Mouse (Mus musculus): Measurements from ENCODE around the gene Rfc5. TPM values are rescaled to one million over a fixed set of nuclear protein-coding genes. Genes with fewer than 3 reads are reported as not detected.
"Not testable (repeated sequence)": the region's sequence is repeated elsewhere in the genome, so short reads cannot be mapped to it uniquely, and the experiment has no call there.

The Rfc5 gene
- polyA plus RNA-seq, 1 experiment from 2014 or later = 47.8 TPM

DNA sequence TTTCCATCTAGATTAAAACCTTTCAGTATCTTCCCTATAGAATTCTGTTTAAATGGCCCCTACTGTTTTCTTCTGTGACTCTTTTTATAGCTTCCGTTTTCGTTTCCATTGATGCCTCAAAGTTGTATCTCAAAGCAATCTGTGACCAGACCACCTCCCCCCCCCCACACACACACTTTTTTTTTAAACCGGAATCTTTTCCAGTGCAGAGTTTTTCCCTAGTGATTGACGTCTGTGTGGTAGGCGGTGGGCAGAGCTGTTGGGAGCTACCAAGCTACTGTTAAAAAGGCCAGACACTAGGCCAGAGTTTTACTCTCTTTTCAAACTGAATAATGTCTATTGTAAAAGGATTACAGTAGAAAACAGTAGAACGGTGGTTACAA lies 30.6 kb downstream of the Rfc5 start:
- H3K27ac ChIP-seq = peak overlapping the region; percentile 90
- H3K9me3 ChIP-seq = no peaks in the 10 kb centered on the region
- H3K27me3 ChIP-seq = no peaks in the 10 kb centered on the region
- peaks cover 2% of the 10 kb centered on the region for H3K36me3 ChIP-seq
- WGBS = 11% methylated on average over 6 of the region's 6 CpGs
- peak overlapping the region; percentile 97 for H3K9ac ChIP-seq (replicated peaks)
- H3K4me1 ChIP-seq (replicated peaks) = peaks cover 64% of the 10 kb centered on the region
- peak overlapping the region; percentile 93 for H3K4me2 ChIP-seq (replicated peaks)
- H3K4me3 ChIP-seq (replicated peaks) = peak overlapping the region; percentile 83
- ATAC-seq = no peak

DNA sequence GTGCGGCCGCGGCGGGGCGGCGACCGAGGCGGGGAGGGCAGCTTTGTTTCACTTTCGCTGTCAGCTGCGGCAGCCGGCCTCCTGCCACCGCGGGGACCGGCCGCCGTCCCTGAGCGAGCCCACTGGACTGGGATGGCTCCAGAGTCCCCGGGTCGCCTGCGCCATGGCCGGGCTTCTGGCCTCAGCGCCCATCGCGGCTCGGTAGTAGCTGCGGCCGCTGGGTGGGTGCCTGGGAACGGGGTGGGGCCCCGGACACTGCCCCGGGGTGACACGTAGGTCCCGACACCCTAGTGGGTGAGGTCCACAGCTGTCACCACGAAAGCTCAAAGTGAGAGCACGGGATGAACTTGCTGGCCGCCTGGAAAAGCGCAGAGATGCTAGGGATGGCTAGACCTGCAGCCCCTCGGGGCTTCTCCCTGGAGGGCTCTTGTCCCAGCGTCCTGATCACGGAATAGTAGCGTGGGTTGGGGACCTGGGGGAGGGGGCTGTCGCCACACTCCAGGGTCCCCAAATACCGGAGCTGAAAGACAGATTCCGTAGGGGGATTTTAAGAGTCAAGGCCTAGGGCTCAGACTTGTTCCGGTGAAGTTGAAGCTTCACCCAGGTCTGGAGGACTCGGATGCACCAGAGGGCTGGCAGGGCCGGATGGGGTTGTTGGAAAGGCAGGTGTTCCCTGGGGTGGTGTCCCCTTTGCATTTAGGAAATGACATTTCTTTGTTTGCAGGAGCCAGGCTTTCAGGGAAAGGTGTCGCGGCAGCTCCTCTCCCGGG lies 31.2 kb downstream of the Rfc5 start:
- Histone ChIP-seq H3K9ac (replicated peaks) (peak overlapping the region; percentile 97), H3K36me3 (no peaks in the 10 kb centered on the region), H3K4me3 (replicated peaks) (peak overlapping the region; percentile 83), H3K27ac (peak overlapping the region; percentile 90), H3K4me1 (replicated peaks) (peaks cover 59% of the 10 kb centered on the region), H3K9me3 (no peaks in the 10 kb centered on the region), H3K4me2 (replicated peaks) (peak overlapping the region; percentile 93), H3K27me3 (no peaks in the 10 kb centered on the region)
- ATAC-seq = peak; percentile 78
- under 1% methylated on average over 49 of the region's 49 CpGs for WGBS

DNA sequence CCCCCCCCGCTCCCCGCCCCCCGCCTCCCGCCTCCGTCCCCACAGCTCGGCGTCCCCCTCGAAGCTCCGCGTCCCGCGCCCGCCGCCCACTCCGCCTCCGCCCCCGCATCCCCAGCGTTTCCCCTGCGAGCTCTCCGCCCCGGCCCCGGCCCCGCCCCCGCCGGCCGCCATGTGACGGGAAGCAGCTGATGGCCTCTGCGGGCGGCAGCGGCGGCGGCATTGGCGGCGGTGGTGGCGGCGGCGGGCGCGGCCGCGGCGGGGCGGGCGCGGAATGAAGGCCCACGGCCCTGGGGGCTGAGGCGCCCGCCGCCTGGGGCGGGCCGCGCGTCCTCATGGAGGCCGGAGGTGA lies 31.7 kb downstream of the Rfc5 start, which contains the start of gene Wsb2:
Gene Wsb2 (plus strand): TSS at position 176 of the 349 bp plus-strand sequence.
- H3K9ac ChIP-seq (replicated peaks) = peak within 1 kb of the TSS; percentile 97
- 0% methylated on average over 5 of the region's 54 CpGs for WGBS
- ATAC-seq = peak; percentile 84
- peak within 1 kb of the TSS; percentile 90 for H3K27ac ChIP-seq
- H3K4me3 ChIP-seq (replicated peaks) = peak within 1 kb of the TSS; percentile 83
- H3K9me3 ChIP-seq = no peaks in the 10 kb centered on the region
- H3K4me2 ChIP-seq (replicated peaks) = peak within 1 kb of the TSS; percentile 93
- H3K4me1 ChIP-seq (replicated peaks) = peaks cover 57% of the 10 kb centered on the region
- H3K36me3 ChIP-seq = no peaks in the 10 kb centered on the region
- H3K27me3 ChIP-seq = no peaks in the 10 kb centered on the region

DNA sequence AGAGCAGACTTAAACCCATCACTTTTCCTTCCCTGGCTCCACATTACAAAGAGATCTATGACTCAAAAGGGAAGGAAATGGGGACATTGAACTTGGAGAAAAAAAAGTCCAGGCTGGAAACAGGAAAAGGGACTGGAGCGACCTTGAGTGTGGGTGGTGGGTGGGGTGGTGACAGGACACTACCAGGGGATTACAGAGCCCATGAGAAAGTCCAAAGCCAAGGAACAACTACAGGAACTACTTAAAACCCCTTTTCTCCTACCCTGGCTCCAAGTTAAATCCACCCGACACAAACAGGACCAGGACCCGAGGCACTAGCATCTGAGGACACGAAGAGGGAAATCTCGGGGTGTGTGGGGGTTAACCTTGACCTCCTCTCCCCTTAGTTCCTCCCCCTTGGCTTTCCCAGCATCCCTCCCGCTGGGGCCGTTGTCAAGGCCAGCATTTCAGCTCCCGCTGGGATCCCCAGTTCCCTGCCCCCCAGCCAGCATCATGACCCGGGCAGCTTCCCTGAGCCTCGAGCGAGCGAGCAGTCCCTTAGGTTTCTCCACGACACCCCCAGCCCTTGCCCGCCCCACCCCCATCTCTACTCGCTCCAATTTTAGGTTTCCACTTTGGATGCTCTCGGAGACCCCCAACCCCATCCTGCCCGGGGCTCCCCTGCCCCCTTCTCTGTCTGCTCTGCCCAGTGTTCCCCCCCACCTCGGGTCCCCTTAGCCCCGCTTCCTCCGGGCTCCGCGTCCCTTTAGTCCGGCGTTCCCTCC lies 32.3 kb downstream of the Rfc5 start:
- ATAC-seq = peak; percentile 72
- WGBS = 0% methylated on average over 19 of the region's 24 CpGs

DNA sequence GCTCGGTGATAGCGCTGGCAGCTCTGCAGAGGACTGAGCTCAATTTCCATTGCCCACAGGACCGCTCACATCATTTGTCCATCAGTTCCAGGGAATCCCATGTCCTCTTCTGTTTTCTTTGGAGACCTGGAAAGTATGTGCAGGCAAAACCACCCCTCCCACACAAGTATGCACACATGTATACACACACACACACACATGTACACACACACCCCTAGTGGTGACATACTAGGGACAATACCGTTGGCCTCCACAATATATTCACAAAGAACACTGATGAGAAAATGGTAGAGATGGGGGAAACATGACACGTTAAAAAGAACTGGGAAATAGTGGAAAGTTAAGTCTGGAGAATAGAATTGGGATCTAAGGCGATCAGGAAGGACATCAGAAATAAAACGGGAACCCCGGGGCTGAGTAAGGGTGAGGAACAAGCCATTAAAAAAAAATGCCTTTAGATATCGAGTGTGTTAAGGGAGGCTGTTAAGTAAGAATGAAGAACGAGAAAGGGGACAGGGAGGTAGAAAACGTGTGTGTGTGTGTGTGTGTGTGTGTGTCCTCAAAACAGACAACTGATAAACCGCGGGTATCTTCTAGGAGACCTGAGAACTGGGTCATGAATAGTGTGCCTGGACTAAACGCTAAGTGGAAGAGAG lies 33.1 kb downstream of the Rfc5 start:
- Histone ChIP-seq H3K9me3 (no peaks in the 10 kb centered on the region), H3K36me3 (no peaks in the 10 kb centered on the region), H3K4me3 (replicated peaks) (peak overlapping the region; percentile 83), H3K9ac (replicated peaks) (no peak overlapping the region), H3K4me1 (replicated peaks) (peaks cover 44% of the 10 kb centered on the region), H3K27ac (peak overlapping the region; percentile 90; the same call in 1 of the 2 replicates), H3K27me3 (no peaks in the 10 kb centered on the region), H3K4me2 (replicated peaks) (peak overlapping the region; percentile 93)
- 56% methylated on average over 14 of the region's 14 CpGs for WGBS
- no peak for ATAC-seq

More for the DNA sequence above, 32.3 kb downstream of the Rfc5 start:
- Histone ChIP-seq H3K36me3 (no peaks in the 10 kb centered on the region), H3K4me1 (replicated peaks) (peaks cover 51% of the 10 kb centered on the region), H3K4me3 (replicated peaks) (peak overlapping the region; percentile 83), H3K27me3 (no peaks in the 10 kb centered on the region), H3K9ac (replicated peaks) (peak overlapping the region; percentile 97), H3K4me2 (replicated peaks) (peak overlapping the region; percentile 93), H3K9me3 (no peaks in the 10 kb centered on the region), H3K27ac (peak overlapping the region; percentile 90)

DNA sequence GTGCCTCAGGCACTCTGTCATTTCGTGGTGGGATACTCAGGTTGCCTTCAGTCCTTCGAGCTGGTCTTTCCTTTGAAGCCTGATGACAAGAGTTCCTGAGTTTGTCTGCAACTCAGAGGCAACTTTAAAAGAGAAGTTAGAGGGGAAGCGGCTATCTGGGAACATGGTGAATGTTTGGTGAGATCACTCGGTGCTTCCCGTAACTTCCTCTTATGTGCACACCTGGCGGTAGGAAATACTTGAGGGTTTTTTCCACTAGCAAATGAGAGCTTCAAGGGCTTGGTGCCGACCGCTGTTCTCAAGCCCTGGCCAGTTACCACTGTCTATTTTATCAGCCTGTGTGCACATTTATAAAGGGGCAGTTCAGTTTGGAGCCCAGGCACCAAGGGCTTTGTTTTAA lies 34.7 kb downstream of the Rfc5 start:
- no peak overlapping the region for H3K27ac ChIP-seq
- no peak for ATAC-seq

DNA sequence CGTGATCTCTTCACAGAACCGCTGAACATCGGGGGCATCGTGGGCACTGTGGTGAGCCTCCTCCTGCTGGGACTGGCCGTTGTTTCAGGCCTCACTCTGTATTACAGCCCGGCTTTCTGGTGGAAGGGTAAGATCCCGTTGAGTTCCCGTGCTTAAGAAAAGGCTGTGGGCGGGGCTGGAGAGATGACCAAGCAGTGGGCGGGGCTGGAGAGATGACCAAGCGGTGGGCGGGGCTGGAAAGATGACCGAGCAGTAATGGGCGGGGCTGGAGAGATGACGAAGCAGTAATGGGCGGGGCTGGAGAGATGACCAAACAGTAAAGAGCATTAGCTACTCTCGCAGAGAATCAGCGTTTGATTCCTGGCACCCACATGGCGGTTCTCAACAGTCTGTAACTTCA lies 40.6 kb downstream of the Rfc5 start:
- Histone ChIP-seq H3K27me3 (no peaks in the 10 kb centered on the region), H3K4me3 (replicated peaks) (no peak overlapping the region), H3K4me1 (replicated peaks) (no peaks in the 10 kb centered on the region), H3K27ac (no peak overlapping the region), H3K9me3 (no peaks in the 10 kb centered on the region), H3K36me3 (no peaks in the 10 kb centered on the region), H3K9ac (replicated peaks) (no peak overlapping the region), H3K4me2 (replicated peaks) (peak overlapping the region; percentile 27)
- ATAC-seq = peak; percentile 68
- 25% methylated on average over 19 of the region's 19 CpGs for WGBS

More for the DNA sequence above, 34.7 kb downstream of the Rfc5 start:
- Histone ChIP-seq H3K9ac (replicated peaks) (no peak overlapping the region), H3K9me3 (no peaks in the 10 kb centered on the region), H3K4me3 (replicated peaks) (no peak overlapping the region), H3K36me3 (no peaks in the 10 kb centered on the region), H3K4me1 (replicated peaks) (peaks cover 28% of the 10 kb centered on the region), H3K4me2 (replicated peaks) (no peak overlapping the region), H3K27me3 (no peaks in the 10 kb centered on the region)
- WGBS = 84% methylated on average over 8 of the region's 8 CpGs

DNA sequence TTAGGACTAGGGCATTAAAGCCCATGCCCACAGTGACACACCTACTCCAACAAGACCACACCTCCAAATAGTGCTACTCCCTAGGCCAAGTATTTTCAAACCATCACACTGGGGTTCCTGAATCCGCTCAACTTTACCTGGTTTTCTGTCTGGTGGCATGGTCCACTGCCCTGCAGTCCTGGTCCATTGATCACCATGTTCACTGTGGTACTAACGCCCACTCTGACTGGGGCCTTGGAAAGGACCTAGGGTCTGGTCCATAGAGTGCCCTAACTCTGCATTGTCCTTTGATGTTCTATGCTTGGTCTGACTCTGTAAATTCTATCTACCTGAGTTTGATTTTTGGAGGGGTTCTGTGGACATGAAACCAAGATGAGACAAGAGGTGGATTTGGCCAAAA lies 41.0 kb downstream of the Rfc5 start:
- Histone ChIP-seq H3K4me3 (replicated peaks) (no peak overlapping the region), H3K4me1 (replicated peaks) (no peaks in the 10 kb centered on the region), H3K36me3 (no peaks in the 10 kb centered on the region), H3K4me2 (replicated peaks) (peak overlapping the region; percentile 27), H3K9me3 (no peaks in the 10 kb centered on the region), H3K27me3 (no peaks in the 10 kb centered on the region), H3K9ac (replicated peaks) (no peak overlapping the region), H3K27ac (no peak overlapping the region)
- no peak; the same call in 1 of the 2 replicates for ATAC-seq
- WGBS = 89% methylated on average over 2 of the region's 2 CpGs

DNA sequence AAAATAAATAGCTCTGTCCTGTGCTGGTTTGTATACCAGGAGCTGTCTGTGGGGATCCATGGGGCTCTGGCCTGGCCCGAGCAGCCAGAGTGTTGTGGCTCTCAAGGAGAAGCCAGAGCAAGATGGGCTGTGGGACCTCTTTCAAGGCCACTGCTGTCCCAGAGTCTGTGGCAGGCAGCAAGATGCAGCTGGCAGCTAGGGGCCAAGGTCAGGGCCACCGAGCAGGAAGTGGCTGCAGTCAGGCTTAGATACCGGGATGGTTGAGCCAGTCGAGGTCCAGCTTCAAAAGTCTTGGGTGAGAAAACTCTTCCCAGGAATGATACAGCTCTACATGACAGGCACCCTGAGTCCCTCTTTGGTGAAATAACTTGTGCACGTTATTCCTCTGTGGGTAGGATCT lies 41.8 kb downstream of the Rfc5 start:
- H3K27ac ChIP-seq = no peak overlapping the region
- 89% methylated on average over 5 of the region's 5 CpGs for WGBS
- no peak for ATAC-seq

DNA sequence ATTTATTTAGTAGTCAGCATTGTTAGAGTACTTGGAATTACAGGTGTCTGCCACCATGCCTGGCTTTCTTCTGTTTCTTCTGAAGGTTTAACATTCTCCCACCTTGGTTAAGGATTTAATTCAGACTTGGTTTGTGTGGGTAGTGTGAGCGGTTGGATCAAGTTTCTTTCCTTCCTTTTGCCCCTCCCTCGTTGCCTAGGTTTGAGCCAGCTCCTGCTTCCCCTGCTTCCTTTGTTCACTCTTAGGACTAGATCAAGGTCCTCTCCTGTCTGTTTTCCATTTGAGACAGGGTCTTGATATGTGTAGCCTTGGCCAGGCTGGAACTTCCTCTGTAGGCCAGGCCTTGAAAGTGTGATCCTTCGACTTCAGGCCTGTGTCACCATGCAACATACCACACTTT lies 42.6 kb downstream of the Rfc5 start:
- no peak overlapping the region for H3K4me3 ChIP-seq (replicated peaks)
- H3K9me3 ChIP-seq = no peaks in the 10 kb centered on the region
- no peak overlapping the region for H3K27ac ChIP-seq
- no peaks in the 10 kb centered on the region for H3K27me3 ChIP-seq
- H3K9ac ChIP-seq (replicated peaks) = no peak overlapping the region
- H3K36me3 ChIP-seq = no peaks in the 10 kb centered on the region
- H3K4me1 ChIP-seq (replicated peaks) = no peaks in the 10 kb centered on the region
- H3K4me2 ChIP-seq (replicated peaks) = no peak overlapping the region
- WGBS = 67% methylated on average over 3 of the region's 3 CpGs
- ATAC-seq = no peak

More for the DNA sequence above, 41.8 kb downstream of the Rfc5 start:
- no peaks in the 10 kb centered on the region for H3K36me3 ChIP-seq
- no peaks in the 10 kb centered on the region for H3K4me1 ChIP-seq (replicated peaks)
- no peaks in the 10 kb centered on the region for H3K9me3 ChIP-seq
- no peaks in the 10 kb centered on the region for H3K27me3 ChIP-seq
- H3K4me2 ChIP-seq (replicated peaks) = no peak overlapping the region
- no peak overlapping the region for H3K4me3 ChIP-seq (replicated peaks)
- H3K9ac ChIP-seq (replicated peaks) = no peak overlapping the region

DNA sequence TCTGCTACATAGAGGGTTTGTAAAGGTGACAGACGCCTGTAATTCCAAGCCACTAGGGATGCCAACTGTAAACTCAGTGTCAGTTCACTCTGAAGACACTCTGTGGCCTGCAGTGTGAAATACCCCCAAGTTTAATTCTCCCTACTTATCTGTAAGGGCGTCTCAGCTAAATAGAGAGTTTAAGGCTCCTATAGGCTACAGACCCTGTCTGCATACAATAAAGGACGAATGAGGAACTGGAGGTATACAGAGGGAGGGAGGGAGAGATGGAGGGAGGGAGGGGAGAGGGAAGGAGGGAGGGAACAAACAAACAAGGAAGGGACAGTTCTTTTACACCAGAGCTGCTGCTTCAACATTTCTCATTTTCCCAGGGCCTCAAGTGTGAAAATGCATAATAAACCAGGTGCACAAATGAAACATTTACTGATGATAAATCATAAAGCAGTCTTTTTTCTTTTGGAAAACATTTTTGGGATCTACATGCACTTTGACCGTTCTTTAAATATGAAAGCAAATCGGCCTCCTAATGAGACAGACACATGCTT lies 43.3 kb downstream of the Rfc5 start:
- WGBS = 77% methylated on average over 5 of the region's 5 CpGs

DNA sequence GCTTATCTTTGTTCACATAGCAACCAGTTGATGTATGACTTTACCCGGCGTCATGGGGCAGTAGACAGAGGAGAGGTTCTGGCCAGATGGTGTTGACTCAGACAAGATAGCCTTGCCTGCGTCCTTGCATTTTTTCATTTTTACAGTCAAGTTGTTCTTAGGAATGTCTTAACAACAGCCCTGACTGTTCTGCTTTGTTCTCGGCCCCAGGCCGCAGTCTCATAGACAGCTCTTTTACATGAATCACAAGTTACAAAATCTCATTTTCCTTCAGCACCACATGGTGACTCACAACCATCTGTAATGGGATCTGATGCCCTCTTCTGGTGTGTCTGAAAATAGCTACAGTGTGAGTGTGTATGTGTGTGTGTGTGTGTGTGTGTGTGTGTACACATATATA lies 44.4 kb downstream of the Rfc5 start:
- not testable (repeated sequence) for H3K9me3 ChIP-seq; H3K4me1 ChIP-seq (replicated peaks); H3K4me2 ChIP-seq (replicated peaks); H3K9ac ChIP-seq (replicated peaks); H3K4me3 ChIP-seq (replicated peaks); H3K27ac ChIP-seq; ATAC-seq; H3K27me3 ChIP-seq; H3K36me3 ChIP-seq
- 91% methylated on average over 5 of the region's 5 CpGs for WGBS

More for the DNA sequence above, 43.3 kb downstream of the Rfc5 start:
- ATAC-seq = no peak
- Histone ChIP-seq H3K9ac (replicated peaks) (no peak overlapping the region), H3K4me2 (replicated peaks) (no peak overlapping the region), H3K36me3 (no peaks in the 10 kb centered on the region), H3K9me3 (no peaks in the 10 kb centered on the region), H3K4me3 (replicated peaks) (no peak overlapping the region), H3K27ac (no peak overlapping the region), H3K27me3 (no peaks in the 10 kb centered on the region), H3K4me1 (replicated peaks) (no peaks in the 10 kb centered on the region)

Data from midbrain, embryonic 13.5 days (tissue).